Mouse (Mus musculus): ENCODE measurements around the gene Emx2.

Emx2 gene

DNA sequence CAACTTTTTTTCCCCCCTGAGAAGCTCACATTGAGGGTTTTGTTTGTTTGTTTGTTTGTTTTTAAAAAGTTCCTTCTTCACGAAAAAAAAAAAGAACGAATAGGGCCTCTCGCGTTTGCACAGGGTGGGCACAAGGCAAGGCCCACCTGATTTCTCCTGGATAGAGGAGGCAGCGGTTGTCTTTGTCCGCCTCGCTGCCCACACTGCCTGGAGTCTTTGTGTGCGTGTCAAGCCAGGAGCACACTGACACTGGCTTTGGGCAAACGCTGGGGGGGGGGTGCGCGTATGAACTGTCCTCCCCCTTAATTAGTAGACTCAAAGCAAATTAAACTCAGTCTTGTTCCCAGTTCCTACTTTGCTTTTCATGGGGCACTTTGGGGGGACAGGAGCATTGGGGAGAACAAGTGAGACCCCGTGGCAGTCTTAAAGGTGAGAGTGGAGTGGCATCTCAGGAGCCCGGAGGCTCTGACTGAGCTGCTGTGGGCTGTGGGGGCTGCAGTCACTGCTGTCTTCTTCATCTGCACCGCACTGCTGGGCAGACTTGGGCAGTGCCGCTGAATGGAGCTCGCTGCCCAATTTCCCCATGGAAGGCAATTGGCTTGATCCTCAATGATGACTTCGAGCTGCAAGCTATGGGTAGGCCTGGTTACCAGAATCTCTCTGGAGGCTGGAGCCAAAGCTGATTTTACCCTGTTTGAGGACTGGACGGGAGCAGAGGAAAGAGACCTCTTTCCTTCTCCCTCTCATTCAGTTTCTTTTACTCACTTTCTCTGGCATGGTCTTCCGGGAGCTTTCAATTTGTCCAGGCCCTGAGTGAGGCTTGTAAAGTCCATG lies 4.5 kb downstream of the Emx2 start:
- no peak for DNase-seq (ENCODE audit: low read depth)

DNA sequence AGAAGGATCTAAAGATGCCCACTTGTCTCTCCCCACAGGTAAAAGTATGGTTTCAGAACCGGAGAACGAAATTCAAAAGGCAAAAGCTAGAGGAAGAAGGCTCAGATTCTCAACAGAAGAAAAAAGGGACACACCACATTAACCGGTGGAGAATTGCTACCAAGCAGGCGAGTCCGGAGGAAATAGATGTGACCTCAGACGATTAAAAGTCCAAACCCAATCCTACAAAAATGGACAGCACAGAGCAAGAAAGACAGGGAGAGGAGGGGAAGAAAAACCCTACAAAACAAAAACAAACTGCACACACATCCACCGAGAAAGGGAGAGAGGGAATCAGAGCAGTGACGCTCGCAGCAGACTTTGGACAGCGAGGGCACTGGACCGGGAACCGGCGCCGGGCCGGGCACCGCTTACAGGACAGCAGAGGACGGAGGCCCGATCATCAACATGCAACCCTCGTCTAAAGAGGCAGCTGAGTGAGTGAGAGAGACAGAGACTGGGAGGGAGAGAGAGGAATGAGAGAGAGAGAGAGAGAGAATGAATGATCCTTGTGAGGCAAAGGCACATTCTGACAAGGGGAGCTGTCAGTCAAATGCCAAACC lies 5.8 kb downstream of the Emx2 start:
- no peak for DNase-seq (ENCODE audit: low read depth)

DNA sequence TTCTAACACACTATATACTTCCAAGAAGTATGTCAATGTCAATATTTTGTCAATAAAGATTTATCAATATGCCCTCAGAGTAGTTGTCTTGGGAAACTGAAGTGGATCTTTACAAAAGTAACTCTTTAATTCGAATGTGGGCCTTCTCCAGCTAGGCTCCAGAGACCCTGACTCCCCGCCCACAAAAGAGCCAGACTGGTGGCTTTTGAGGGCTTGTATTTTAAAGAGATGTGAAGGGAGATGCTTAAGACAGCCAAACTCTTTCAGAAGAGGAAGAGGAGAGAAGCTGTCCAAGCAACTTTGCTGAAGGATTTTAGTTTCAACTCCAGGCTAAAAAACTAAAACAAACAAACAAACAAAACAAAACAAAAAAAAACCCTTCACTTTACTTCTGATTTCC lies 7.1 kb downstream of the Emx2 start:
- no peak for DNase-seq (ENCODE audit: low read depth)

DNA sequence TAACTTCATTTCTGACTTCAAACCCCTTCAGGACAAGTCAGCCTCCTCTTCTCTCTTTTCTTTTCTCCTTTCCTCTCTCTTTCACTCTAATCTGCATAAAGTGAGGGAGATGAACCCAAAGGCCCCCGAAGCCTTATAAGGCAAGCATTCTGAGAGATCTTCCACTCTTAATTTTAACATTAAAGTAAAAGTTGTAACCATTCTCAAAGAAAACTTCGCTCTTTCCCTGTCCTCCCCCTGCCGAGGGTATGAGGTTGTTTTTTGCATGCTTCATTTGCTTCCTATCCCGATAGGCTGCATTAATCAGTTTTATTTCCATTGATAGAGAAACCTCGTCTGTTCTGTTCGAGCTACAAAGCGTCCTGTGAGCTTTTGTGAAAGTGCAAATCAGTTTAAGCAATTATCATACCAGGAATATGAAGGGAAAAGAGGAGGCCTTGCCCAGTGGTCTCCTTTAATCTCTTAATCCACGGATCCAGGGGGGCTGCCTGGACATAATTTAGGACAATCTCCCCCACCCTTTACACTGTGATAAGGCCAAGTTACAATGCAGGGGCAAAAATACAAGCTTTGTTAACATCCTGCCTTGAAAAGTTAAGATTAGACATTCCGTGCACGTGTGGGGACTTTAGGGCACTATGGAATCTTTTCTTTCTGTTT lies 7.7 kb downstream of the Emx2 start:
- no peak for DNase-seq (ENCODE audit: low read depth)

DNA sequence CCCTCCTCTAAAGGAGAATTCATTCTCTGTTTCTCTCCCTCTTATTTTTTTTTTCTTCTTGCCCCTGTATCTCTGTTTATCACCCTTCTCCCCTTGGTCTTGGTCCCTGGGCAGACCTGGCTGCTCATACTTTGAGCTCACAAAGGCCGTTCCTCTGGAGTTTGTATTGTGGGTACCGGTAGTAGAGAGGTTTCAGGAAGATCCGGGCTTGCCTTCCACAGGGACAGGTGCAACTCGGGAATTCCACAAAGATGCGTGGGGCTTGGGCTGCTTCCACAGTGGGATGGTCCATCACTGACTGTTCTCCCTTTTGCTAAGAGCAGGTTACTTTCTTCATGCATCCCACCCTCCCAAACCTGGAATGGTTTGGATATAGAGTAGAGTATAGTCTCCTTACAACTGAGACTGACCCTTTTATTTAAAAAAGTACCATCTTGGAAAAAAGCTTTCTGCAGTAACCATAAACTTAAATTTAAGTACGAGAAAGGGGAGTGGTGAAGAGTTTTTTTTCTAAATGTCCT lies 8.3 kb downstream of the Emx2 start:
- DNase-seq (ENCODE audit: low read depth): no peak

DNA sequence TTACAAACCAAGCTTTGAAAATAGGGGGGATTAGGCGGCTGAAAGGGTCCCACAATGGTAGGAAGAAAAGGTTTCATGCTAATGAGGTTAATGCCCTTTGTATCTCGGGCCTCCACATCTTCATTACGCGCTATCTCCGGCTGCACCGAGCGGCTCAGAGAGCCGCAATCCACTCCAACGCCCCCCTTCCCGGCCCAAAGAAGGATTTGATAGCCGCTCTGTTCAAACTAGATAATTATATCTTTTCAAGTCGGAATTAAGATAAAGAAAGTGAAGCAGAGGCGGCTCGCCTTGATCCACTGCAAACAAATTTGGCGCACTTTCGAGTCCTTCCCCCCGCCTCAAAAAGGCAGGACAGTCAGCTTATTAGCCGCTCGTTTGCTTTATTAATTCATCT lies 8.8 kb downstream of the Emx2 start:
- DNase-seq (ENCODE audit: low read depth): no peak

DNA sequence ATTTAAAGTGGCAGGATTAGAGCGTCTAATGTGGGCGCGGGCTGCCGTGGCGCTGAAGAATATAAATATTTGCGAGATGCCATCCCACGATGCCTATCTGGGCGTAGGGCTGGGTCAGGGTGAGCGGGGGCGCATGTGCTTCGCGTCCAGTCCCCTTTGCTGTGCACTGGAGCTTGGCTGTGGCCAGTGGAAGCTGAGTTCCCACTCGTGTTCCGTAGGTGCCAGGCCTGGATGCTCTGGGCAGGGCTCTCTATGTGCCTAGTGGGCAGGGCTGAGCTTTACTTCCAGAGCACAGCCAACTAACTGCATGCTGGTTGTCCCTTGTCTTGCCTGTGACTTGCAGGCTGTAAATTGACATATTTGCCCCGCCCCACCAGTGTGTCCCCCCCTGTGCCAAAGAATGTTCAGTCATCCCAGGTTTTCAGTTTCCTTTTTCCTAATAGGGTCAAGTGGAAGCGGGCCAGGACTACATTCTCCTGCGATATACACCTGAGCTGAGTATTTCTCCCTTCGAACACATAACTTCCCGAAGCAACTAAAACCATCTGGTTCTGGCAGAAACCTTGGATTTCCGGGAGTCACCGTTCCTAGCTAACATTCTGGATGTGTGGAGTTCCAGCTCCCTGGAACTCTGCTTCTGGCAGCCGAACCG lies 9.4 kb downstream of the Emx2 start:
- no peak for DNase-seq (ENCODE audit: low read depth)

DNA sequence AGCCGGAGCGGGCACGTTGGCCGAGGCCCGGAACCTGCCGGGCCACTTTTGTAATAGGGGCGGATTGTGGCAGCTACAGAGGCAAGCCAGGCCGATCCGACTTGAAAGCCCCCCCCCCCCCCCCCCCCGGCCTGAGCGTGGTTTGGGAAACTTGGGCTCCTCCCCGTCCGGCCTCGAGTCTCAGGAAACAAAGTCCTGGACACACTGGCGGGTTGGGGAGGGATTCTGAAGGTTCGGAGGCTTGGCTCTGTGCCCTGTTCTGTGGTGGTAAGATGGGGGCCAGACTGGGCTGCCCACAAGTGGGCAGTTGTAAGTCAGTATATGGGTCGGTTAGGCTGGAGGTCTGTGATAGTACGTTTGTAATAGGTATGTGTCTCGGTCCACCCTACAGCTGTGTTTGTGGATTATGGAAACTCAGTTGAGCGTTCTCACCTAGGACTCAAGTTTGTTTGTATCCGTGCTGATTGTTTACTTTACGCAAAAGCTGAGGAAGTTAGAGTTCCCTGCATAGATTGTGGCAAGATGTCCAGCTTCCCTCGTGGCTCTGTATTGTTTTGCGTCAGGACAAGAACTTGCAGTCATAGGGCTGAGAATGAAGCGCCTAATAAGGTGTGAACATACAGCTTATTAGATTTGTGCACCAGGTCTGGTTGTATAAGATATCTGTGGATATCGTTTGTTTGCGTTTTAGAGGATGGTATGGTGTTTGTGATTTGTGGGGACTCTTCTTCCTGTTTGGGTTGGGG lies 10.1 kb downstream of the Emx2 start:
- no peak for DNase-seq (ENCODE audit: low read depth)

DNA sequence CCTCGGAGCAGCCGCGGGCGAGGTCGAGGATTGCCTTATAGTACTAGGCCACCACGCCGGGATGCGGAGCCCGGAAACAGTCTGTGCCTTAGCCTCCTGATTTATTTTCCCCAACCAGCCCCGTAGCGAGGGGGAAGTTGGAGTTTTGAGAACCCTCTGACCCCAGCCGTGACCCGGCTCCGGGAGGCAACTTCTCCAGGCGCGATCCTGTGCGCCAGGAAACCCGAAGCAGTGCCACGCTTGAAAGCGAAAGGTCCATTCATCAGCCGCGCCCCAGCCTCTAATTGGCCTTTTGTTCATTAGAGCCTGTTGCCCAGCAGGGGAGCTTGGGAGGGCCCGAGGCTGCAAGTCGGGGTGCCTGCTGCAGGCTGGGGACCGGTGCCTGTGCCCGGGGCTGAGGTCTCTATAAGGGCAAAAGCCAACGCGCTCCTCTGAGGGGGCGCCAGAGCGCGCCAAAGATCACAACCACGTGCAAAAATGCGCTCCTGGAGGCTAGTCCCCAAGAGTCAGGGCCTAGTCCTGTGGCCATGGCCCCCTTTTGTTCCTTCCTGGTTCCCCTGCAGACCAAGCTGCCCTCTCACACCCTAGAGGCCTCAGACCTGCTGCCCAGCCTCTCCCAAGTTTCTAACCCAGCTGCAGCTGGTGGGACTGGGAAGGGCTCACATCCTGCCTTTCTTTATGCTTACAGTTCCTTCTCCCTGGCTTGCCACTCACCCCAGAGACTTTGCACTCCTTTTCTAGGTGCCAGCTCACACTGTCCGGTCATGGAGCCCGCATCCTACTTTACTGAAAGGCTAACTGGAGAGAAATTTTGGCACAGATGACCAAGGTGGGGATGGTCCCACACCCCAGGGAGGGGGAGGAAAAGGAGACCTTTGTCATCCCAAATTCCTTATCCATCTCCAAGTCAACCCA lies 11.1 kb downstream of the Emx2 start:
- no peak for DNase-seq (ENCODE audit: low read depth)

DNA sequence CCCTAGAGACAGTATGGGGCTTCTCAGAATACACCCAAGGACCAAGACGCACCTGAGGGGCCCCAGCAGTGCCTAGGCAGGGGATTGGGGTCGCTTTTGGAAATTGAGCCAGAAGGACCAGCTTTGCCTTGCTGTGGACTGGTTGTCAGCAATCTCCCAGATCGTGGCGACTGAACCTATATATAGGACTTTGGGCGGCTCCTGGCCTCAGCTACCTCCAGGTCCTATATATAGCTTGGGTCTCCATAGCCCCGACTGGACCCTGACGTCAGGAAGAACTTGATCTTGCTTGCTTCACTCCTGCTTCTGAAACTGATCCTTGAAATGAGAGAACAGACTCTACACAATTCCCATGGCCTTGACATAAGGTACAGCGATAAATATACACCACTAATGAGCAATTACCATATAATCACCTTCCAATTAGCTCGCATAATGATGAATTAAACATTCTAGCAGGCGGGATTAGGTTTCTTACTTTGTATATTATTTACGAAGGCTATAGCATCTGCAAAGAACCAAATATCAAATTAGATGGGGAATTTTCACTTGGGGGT lies 12.0 kb downstream of the Emx2 start:
- no peak for DNase-seq (ENCODE audit: low read depth)

DNA sequence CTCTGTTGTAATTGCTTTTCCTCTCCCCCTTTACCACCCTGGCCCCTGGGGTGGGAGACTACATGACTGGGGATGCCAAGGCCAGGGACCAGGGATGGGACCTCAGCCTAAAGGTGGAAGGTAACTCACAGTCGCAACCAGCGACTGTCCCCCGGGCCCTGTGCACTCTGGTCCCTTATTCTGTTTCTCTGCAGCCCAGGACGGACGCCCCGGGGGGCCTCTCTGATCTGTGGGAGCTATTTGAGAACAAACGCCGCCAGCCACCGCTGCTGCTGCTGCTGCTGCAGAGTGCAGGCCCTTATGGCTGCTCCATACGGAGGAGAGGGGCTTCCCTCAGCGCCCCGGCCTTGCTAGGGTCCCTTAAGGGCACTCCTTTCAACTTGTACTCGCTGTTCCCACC lies 12.7 kb downstream of the Emx2 start:
- DNase-seq (ENCODE audit: low read depth): no peak

DNA sequence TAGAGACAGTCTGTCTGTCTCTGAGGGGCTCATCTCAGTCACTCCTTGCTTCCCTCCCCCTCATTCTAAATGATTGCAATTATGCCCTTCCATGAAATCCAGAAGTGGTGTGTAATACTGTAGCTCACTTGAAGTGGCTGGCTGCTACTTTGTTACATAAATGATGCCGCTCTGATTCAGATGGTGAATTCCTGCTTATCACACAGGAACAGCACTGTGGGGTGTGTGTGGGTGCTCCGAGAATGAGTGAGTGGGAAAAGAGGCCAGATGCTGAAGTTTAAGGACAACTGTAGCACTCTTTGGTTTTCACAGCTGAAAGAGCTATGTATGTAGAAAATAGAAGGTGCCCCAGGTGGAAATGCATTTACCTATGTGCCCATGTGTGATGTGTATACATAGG lies 14.7 kb downstream of the Emx2 start:
- DNase-seq (ENCODE audit: low read depth): no peak

DNA sequence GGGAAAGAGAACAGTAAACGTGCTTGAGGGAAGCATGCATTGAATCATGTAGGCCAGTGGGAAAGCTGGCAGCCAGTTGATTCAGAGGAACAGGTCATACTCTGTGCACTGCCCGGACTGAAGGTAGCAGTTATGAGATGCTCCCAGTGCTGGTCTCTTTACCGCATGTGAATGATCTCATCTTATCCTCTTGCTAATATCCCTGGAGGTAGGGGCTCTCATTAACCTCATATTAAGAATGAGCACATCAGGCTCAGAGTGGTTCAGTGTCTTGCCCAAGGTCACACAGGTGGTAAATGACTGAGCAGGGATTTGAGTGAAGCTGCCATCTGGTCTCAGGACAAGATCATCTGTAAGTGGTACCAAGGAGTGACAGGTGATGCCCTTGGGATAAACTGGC lies 21.7 kb downstream of the Emx2 start:
- no peak for DNase-seq (ENCODE audit: low read depth)

DNA sequence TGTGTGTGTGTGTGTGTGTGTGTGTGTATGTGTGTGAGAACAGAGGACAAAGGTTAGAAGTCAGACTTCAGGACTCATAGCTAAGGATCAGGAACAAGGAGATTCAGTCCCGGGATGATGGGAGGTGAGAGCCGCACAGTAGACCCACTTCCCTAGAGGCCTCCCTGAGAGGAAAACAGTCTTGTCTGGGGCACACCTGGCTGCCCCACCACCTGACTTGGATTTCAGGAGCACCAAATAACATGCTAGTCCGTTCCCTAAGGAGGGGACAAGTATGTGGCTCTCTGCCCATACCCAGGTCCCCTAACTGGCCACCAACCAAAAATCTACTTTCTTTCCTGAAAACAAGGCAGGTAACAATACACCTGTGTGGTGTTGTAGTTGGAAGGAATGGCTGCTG lies 22.4 kb downstream of the Emx2 start:
- no peak for DNase-seq (ENCODE audit: low read depth)

DNA sequence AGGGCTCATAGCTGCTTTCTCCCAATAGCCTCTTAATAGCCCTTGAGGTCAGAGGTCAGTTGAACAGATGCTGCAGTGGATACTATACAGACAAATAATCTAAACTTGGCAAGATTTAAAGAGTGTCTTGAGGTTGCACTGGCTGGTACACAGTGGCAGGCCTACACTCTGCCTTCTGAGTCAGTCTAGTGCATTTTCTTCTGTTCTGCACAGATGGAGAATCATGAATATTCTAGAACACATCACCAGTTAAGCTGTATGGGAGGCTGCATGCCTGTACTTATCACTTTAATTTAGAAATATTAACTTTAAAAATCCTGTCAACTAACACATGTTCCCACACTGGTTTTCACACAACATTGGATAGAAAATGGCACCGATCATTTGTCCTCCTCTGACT lies 34.1 kb downstream of the Emx2 start:
- no peak for DNase-seq (ENCODE audit: low read depth)

DNA sequence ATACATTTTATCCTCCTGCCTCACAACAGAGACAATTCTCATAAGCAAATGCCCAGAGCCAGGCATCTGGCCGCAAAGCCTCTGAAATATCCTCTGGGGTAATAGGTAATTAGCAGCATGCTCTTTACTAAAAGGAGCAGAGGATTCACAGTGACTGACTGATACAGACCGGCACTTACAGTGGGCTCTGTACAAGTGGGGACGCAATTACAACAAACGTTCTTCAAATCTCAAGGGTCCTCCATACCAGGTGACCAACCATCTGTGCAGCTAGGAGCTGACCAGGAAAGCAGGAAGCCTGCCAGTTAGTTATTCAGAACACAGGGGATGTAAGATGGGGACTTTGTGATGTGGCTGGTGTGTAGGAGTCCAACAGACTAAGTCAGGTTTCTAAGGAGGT lies 38.7 kb downstream of the Emx2 start:
- DNase-seq (ENCODE audit: low read depth): no peak

DNA sequence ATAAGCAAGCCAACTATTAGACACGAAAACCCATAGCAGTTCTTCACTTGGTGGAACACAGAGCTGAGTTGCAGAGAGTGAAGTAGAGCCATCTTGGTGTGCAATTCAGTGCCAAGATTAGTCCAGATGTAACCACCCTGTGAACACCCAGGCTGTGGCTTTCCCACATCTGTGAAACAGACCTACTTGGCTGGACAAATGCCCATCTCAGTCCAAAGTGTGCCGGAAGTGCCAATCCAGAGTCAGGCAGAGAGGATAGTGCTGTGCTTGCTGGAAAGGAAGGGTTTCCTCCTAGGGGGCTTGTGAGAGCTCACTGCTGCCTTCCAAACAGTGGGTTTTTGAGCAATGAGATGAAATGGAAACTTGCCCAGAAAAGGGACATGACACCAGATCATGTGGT lies 50.7 kb downstream of the Emx2 start:
- DNase-seq (ENCODE audit: low read depth): no peak

DNA sequence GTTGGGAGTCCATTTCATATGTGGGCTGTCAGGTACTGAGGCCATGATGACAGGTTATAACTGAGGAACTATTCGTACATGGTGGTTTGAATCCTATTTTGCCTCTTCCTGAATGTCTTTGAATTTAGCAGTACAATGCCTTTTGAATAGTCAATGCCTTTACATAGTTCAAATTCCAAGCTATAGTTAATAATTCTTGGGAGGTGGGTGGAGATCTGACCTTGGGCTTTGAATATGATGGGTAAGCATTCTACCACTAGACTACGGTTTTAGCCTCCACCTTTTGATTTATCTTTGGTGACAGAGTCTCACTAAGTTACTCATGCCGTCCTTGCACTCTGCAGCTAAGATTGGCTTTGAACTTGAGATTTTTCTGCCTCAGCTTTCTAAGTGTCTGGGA lies 55.0 kb downstream of the Emx2 start:
- no peak for DNase-seq (ENCODE audit: low read depth)
